Mouse (Mus musculus) skeletal muscle tissue, adult 2 months (tissue): ENCODE measurements around the gene Pcx.

Experiments
- DNase-seq: peaks from one replicate; pipeline ENCODE4 v3.0.0-alpha.2; 2012; ENCODE audit warnings: low read depth, low spot score

The Pcx gene

GRCm38 (mm10) chr19:4548305-4548883 lies 38.1 kb downstream of the Pcx start:
- no peak for DNase-seq

- peak; percentile 42 for DNase-seq
Observed at GRCm38 (mm10) chr19:4554248-4554647, 44.0 kb downstream of the Pcx start.

GRCm38 (mm10) chr19:4555086-4555485 lies 44.8 kb downstream of the Pcx start:
- DNase-seq, result no peak

- no peak for DNase-seq
Observed at GRCm38 (mm10) chr19:4556787-4557186, 46.5 kb downstream of the Pcx start.

GRCm38 (mm10) chr19:4557796-4558569 lies 47.7 kb downstream of the Pcx start:
- no peak for DNase-seq

- DNase-seq, result peak; percentile 50
Observed at GRCm38 (mm10) chr19:4558570-4558955, 48.3 kb downstream of the Pcx start.

GRCm38 (mm10) chr19:4559011-4559410 lies 48.7 kb downstream of the Pcx start:
- no peak for DNase-seq

GRCm38 (mm10) chr19:4559588-4559987 lies 49.3 kb downstream of the Pcx start:
- DNase-seq, result no peak

- DNase-seq, result no peak
Observed at GRCm38 (mm10) chr19:4560205-4560604, 49.9 kb downstream of the Pcx start.

- no peak for DNase-seq
Observed at GRCm38 (mm10) chr19:4565678-4566077, 55.4 kb downstream of the Pcx start.

- DNase-seq, result no peak
Observed at GRCm38 (mm10) chr19:4566880-4567279, 56.6 kb downstream of the Pcx start.

GRCm38 (mm10) chr19:4567665-4568064 lies 57.4 kb downstream of the Pcx start:
- DNase-seq, result no peak

GRCm38 (mm10) chr19:4568832-4569231 lies 58.6 kb downstream of the Pcx start:
- no peak for DNase-seq

- no peak for DNase-seq
Observed at GRCm38 (mm10) chr19:4569356-4570236, 59.3 kb downstream of the Pcx start.

- no peak for DNase-seq
Observed at GRCm38 (mm10) chr19:4570237-4570613, 60.0 kb downstream of the Pcx start.

GRCm38 (mm10) chr19:4570815-4571214 lies 60.5 kb downstream of the Pcx start:
- no peak for DNase-seq

- no peak for DNase-seq
Observed at GRCm38 (mm10) chr19:4571658-4572057, 61.4 kb downstream of the Pcx start.

GRCm38 (mm10) chr19:4572061-4572460 lies 61.8 kb downstream of the Pcx start:
- DNase-seq, result no peak

- no peak for DNase-seq
Observed at GRCm38 (mm10) chr19:4572467-4572866, 62.2 kb downstream of the Pcx start.

GRCm38 (mm10) chr19:4573241-4573640 lies 63.0 kb downstream of the Pcx start:
- DNase-seq, result no peak

- peak; percentile 77 for DNase-seq
Observed at GRCm38 (mm10) chr19:4578799-4579198, 68.5 kb downstream of the Pcx start.

- no peak for DNase-seq
Observed at GRCm38 (mm10) chr19:4579296-4579695, 69.0 kb downstream of the Pcx start.
